Mouse (Mus musculus) heart, adult 2 months (tissue): ENCODE data around the gene Gm13030.

ENCODE experiments used
- CTCF ChIP-seq: fragments of 200-600 bp; IDR thresholded peaks from 2 replicates; pipeline ENCODE4 v1.8.1; 2022; ENCODE audit warnings: antibody characterized with exemption, mild to moderate bottlenecking, moderate library complexity
- POLR2A ChIP-seq: fragments of 200-500 bp; IDR thresholded peaks from 2 replicates; pipeline ENCODE4 v1.6.1; 2011; ENCODE audit warnings: mild to moderate bottlenecking, low read depth, low read length, control low read depth; ENCODE audit not compliant: insufficient read depth

DNA sequence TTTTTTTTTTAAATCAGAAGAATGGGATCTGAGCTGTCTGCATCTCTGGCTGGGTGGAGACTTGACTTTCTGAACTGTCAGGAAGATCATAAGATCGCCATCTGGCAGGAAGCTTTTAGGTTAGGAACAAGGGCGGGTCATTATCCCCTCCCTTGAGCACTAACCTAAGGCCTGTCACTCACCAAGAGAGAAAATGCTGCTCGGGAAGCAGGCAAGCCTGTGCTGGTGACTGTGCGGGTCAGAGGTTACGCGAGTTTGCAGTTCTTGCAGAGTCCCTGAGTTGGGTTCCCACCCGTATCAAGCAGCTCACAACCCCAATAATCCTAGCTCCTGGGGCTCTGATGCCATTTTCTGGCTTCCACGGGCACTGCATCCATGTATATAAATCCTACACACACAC is 5.1 kb downstream of the Gm13030 start:
- no peak for TF ChIP-seq POLR2A
- no peak for TF ChIP-seq CTCF
